Mouse (Mus musculus): ENCODE data around the gene Madd. TPM values are rescaled to one million over a fixed set of nuclear protein-coding genes. Genes with fewer than 3 reads are reported as not detected.

The Madd gene
- polyA plus RNA-seq (2014; fragmentation: Illumina TruSeq; extraction: RNeasy Lipid Tissue Mini Kit (QIAGEN cat#74804); ENCODE audit: low read depth, low replicate concordance) = 23.2 TPM

DNA sequence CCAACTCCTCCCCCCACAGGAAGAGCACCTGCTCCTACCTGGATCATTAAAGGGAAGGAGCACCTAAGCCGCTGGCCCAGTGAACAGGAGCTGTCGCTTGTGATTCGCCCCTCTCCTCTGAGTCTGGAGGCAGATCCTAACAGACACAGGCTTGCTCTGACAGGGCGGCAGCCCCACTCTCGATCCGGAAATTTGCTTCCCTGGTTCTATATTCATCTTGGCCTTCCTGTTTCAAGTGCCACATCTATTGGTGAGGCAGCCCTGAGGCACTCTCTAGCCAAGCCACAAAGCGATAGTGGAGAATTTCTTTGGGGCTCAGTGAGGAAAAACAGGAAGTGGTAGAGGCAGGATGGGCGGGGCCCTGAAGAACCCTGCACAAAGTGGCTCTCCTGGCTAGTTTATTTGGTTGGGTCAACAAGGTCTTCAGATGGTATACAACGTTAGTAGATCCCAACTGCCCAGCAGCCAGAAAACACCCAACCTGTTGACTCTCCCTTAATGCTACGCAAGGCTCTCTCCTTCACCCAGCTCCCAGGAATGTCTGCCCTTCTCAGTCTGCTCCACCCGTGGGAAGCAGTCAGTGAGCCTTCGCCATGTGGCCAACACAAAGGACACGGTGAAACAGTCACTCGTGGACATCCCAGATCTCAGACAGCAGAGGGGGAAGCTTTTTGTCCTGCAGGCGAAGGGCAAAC is at the start of gene Madd:
Gene Madd, minus strand, starts transcription at position 127 of the 695 bp plus-strand sequence.

DNA sequence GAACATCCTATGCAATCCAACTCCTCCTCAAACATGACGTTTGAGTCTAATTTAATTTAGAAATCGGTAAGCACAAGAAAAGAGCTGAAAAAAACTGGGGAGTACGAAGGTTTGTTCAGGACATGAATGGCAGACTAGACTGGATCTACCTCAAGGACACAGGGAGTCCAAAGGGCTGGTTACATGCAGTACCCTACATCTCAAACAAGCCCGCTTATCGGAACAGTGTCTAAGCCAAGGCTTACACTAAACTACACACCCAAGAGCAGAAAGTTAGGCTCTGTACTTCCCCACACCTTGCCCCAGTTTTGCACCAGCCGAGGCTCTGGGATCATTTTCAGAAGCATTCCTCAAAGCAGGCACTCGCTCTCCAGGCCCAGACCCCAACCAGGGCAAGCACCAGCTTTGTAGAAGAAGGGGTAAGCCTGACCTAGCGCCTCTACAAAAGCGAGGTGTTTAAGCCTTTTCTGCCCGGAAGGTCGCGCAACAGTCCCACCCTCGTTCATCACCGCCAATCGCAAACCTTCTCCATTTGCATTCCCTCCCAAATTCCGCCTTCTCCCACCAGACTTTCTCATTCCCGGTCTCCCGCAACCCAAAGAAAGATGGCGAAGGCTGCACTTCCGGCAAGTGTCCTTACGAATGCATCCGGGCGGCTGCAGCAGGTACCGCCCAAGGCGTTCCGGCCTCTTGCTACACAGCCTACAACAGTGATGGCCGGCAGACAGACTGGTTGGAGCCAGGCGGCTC is 18.8 kb upstream of the Madd start, which contains the start of the genes Nr1h3 and Acp2:
Gene Nr1h3, minus strand, starts transcription at position 613 of the 750 bp plus-strand sequence.
Gene Acp2, plus strand, starts transcription at position 664 of the 750 bp plus-strand sequence.

DNA sequence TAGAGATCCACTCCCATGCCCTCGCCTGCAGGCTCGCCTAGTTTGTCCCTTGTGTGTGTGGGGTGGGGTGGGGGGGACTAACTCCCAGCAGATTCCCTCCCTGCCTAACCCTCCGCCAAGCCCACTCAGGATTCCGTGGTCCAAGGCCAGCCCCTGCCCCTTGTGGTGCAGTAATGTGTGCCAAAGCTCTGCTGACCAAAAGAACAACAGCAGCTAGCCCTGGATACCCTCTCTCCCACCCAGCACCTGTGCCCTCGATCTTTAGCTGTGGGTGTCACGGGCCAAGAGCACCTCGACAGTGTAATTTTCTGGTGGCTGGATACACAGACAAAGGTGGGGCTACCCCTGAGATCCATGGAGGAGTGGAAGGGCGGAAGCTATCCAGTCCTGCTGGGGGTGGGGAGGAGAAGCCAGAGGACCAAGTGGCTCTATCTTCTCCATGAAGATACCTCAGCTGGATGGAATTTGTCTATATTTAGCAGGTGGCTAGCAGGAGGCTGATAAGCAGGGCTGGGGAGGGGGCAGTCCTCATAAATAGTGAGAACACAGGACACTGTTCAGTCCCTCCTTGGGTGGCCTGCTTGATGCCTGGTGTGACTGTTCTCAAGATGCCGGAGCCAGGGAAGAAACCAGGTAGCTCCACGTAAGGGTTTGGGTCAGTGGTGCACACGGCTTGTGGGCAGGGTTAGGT is 65.9 kb downstream of the Madd start, which contains the start of gene Mybpc3:
Gene Mybpc3, plus strand, starts transcription at position 560 of the 691 bp plus-strand sequence.

Other genes starting within 250 kb of the Madd start
- 47.5 TPM for gene Celf1, start 243.5 kb downstream of the Madd start, polyA plus RNA-seq (2014; fragmentation: Illumina TruSeq; extraction: RNeasy Lipid Tissue Mini Kit (QIAGEN cat#74804); ENCODE audit: low read depth, low replicate concordance)
- gene Rapsn, start 148.2 kb downstream of the Madd start, polyA plus RNA-seq (2014; fragmentation: Illumina TruSeq; extraction: RNeasy Lipid Tissue Mini Kit (QIAGEN cat#74804); ENCODE audit: low read depth, low replicate concordance) = not detected
- gene Psmc3, start 129.8 kb downstream of the Madd start, polyA plus RNA-seq (2014; fragmentation: Illumina TruSeq; extraction: RNeasy Lipid Tissue Mini Kit (QIAGEN cat#74804); ENCODE audit: low read depth, low replicate concordance) = 158 TPM
- gene Slc39a13, start 113.4 kb downstream of the Madd start, polyA plus RNA-seq (2014; fragmentation: Illumina TruSeq; extraction: RNeasy Lipid Tissue Mini Kit (QIAGEN cat#74804); ENCODE audit: low read depth, low replicate concordance) = 41.0 TPM
- 15.1 TPM for gene Spi1, start 101.4 kb downstream of the Madd start, polyA plus RNA-seq (2014; fragmentation: Illumina TruSeq; extraction: RNeasy Lipid Tissue Mini Kit (QIAGEN cat#74804); ENCODE audit: low read depth, low replicate concordance)
- gene Mybpc3, start 65.7 kb downstream of the Madd start, polyA plus RNA-seq (2014; fragmentation: Illumina TruSeq; extraction: RNeasy Lipid Tissue Mini Kit (QIAGEN cat#74804); ENCODE audit: low read depth, low replicate concordance) = 0.09 TPM
- gene Nr1h3, start 19.0 kb upstream of the Madd start, polyA plus RNA-seq (2014; fragmentation: Illumina TruSeq; extraction: RNeasy Lipid Tissue Mini Kit (QIAGEN cat#74804); ENCODE audit: low read depth, low replicate concordance) = 35.6 TPM
- gene Acp2, start 19.0 kb upstream of the Madd start, polyA plus RNA-seq (2014; fragmentation: Illumina TruSeq; extraction: RNeasy Lipid Tissue Mini Kit (QIAGEN cat#74804); ENCODE audit: low read depth, low replicate concordance) = 27.0 TPM
- 20.7 TPM for gene Ddb2, start 53.1 kb upstream of the Madd start, polyA plus RNA-seq (2014; fragmentation: Illumina TruSeq; extraction: RNeasy Lipid Tissue Mini Kit (QIAGEN cat#74804); ENCODE audit: low read depth, low replicate concordance)
- 45.0 TPM for gene Pacsin3, start 72.1 kb upstream of the Madd start, polyA plus RNA-seq (2014; fragmentation: Illumina TruSeq; extraction: RNeasy Lipid Tissue Mini Kit (QIAGEN cat#74804); ENCODE audit: low read depth, low replicate concordance)
- 55.6 TPM for gene Arfgap2, start 81.1 kb upstream of the Madd start, polyA plus RNA-seq (2014; fragmentation: Illumina TruSeq; extraction: RNeasy Lipid Tissue Mini Kit (QIAGEN cat#74804); ENCODE audit: low read depth, low replicate concordance)